Mouse (Mus musculus) cerebellum, adult 2 months (tissue): ENCODE data around the gene Timm22.

ENCODE experiments used
- CTCF ChIP-seq: fragments of 200-500 bp; IDR thresholded peaks from 2 replicates; pipeline ENCODE4 v1.5.1; 2011; ENCODE audit warnings: low read depth, mild to moderate bottlenecking, control low read depth, low read length, moderate library complexity, borderline replicate concordance; ENCODE audit not compliant: insufficient read depth
- POLR2A ChIP-seq: fragments of 200-500 bp; IDR thresholded peaks from 2 replicates; pipeline ENCODE4 v1.6.1; 2011; ENCODE audit warnings: low read length, control low read depth, borderline replicate concordance; ENCODE audit not compliant: insufficient read depth

GRCm38 (mm10) chr11:76361422-76361821, 45.3 kb upstream of the Timm22 start:
- TF ChIP-seq CTCF (no peak), POLR2A (no peak)
